In the genomic region with DNA sequence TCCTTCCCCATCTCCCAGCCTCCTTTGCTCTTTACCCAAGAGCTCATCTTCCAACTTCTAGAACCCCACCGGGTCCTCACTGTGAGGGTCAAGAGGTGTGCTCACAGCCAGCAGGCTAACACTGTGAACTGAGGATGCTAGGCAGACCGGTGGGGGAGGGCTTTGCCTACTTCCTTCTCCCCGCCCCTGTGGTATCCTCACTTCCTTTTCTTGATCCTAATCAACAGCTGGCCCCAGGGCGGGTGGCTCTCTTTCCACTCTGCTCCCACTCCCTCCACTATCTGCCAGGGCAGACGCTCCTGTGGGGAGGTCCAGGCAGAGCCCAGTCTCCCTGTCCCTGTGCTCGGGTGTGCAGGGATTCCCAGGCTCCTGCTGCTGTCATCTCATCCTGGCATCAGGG, we compare ENCODE assay signal across 8 mouse cellular contexts. TPM values are rescaled to one million over a fixed set of nuclear protein-coding genes. Genes with fewer than 3 reads are reported as not detected.
A peak's percentile ranks its signal among the peaks of the same experiment; 100 is the strongest.
DNase-seq lines count a peak whose midpoint lies in the region; ATAC-seq and TF ChIP-seq lines count a peak whose summit lies in the region.
"Had no signal": no experiment of that assay in that cellular context is flagged by ENCODE, and none has a peak within 500 bp of the region (broad histone marks: within the 10 kb centered on the region; RNA-seq: fewer than 3 reads in every experiment).

No protein-coding gene starts in this region.

- no peaks in the 10 kb centered on the region for H3K27me3 ChIP-seq in CH12.LX (replicated peaks)
- H3K27me3 ChIP-seq in intestine, embryonic 16.5 days (replicated peaks; ENCODE audit: control insufficient read depth, insufficient read depth, low read length) = peaks cover 5% of the 10 kb centered on the region; the same call in 1 of the 2 replicates

- peak; percentile 88 for TF ChIP-seq POLR2A in CH12.LX (IDR thresholded peaks at IDR 0.05; ENCODE audit: low read depth, low read length)

- DNase-seq in 416B (ENCODE audit: low read depth) = peak; percentile 94
- peak; percentile 77 for DNase-seq in CH12.LX (ENCODE audit: extremely low read depth)
- no peak for DNase-seq in layer of hippocampus, adult 11-12 months (ENCODE audit: low spot score)
- DNase-seq in embryo, embryonic 10.5 days (ENCODE audit: low spot score) = no peak
- no peak for DNase-seq in MN1 (ENCODE audit: low spot score)

- 25% methylated on average over 6 of the region's 6 CpGs for WGBS in intestine, embryonic 16.5 days

- ATAC-seq in intestine, embryonic 16.5 days = no peak
- ATAC-seq in megakaryocyte, adult 5-6 weeks (ENCODE audit: poor library complexity, severe bottlenecking) = peak; percentile 62

- no peak for TF ChIP-seq CTCF in CH12.LX (conservative IDR thresholded peaks at IDR 0.05 in 1 of 2, IDR thresholded peaks at IDR 0.05 in 1 of 2; ENCODE audit: low read depth in 2 of 2, low read length in 2 of 2)

- H3K4me1 ChIP-seq in CH12.LX (ENCODE audit: control insufficient read depth in 1 of 2, insufficient read depth in 2 of 2) = peaks cover 19 to 64% of the 10 kb centered on the region in 2 experiments
- H3K4me1 ChIP-seq in intestine, embryonic 16.5 days (ENCODE audit: control insufficient read depth, insufficient read depth, low read length) = 0 out of 2 replicates have a peak, but pooled peaks cover 7% of the 10 kb centered on the region

- peak overlapping the region; percentile 94 for H3K9ac ChIP-seq in CH12.LX (ENCODE audit: insufficient read depth, low read depth)
- 0 out of 2 replicates have a peak overlapping the region, but pooled peaks have one; percentile 10 for H3K9ac ChIP-seq in intestine, embryonic 16.5 days (ENCODE audit: low read depth, low read length)
- H3K9ac ChIP-seq: embryonic facial prominence, embryonic 13.5 days had no signal

- H3K9me3 ChIP-seq in CH12.LX (replicated peaks; ENCODE audit: low read length) = no peaks in the 10 kb centered on the region
- H3K9me3 ChIP-seq in intestine, embryonic 16.5 days (ENCODE audit: control insufficient read depth, low read length) = no peaks in the 10 kb centered on the region
- H3K9me3 ChIP-seq: embryonic facial prominence, embryonic 13.5 days had no signal

- dilution Hi-C loops in CH12.LX (cut with MboI; ENCODE audit: extremely low pct_ligation_motif_present, extremely low pct_unique_long_range_greater_than_20kb, low sequenced_read_pairs) = no loop called here

- in situ Hi-C loops in CH12.LX (cut with MboI; ENCODE audit: low pct_ligation_motif_present, low pct_unique_long_range_greater_than_20kb, low sequenced_read_pairs) = no loop called here

- H3K36me3 ChIP-seq in CH12.LX (replicated peaks in 1 of 2; ENCODE audit: control insufficient read depth in 1 of 2, insufficient read depth in 1 of 2, low read length in 1 of 2) = peaks cover 17 to 35% of the 10 kb centered on the region in 2 experiments
- no peaks in the 10 kb centered on the region for H3K36me3 ChIP-seq in intestine, embryonic 16.5 days (ENCODE audit: control insufficient read depth, insufficient read depth, low read length)
- H3K36me3 ChIP-seq: embryonic facial prominence, embryonic 13.5 days had no signal

- TF ChIP-seq EP300 in CH12.LX (IDR thresholded peaks at IDR 0.05; ENCODE audit: low read length) = peak; percentile 70; the same call in 1 of the 2 replicates

- H3K4me3 ChIP-seq in CH12.LX (replicated peaks in 1 of 3; ENCODE audit: low read depth in 2 of 3, low read length in 2 of 3, poor library complexity in 1 of 3) = peak overlapping the region; percentile 24 to 67 (median 65)
- no peak overlapping the region for H3K4me3 ChIP-seq in intestine, embryonic 16.5 days (ENCODE audit: low read length)
- H3K4me3 ChIP-seq: embryonic facial prominence, embryonic 13.5 days had no signal

- H3K79me2 ChIP-seq in CH12.LX (replicated peaks; ENCODE audit: control insufficient read depth, extremely low read depth, insufficient read depth, poor library complexity, severe bottlenecking) = peaks cover 15% of the 10 kb centered on the region

- peak overlapping the region; percentile 96 for H3K27ac ChIP-seq in CH12.LX (ENCODE audit: insufficient read depth, low read depth)
- H3K27ac ChIP-seq in intestine, embryonic 16.5 days (ENCODE audit: low read length) = no peak overlapping the region; the same call in 1 of the 2 replicates

- no peak for TF ChIP-seq RAD21 in CH12.LX (IDR thresholded peaks at IDR 0.05; ENCODE audit: low read depth, low read length)

- peak overlapping the region; percentile 88 for H3K4me2 ChIP-seq in CH12.LX (ENCODE audit: insufficient read depth, low read depth, poor library complexity, severe bottlenecking)
- no peak overlapping the region for H3K4me2 ChIP-seq in intestine, embryonic 16.5 days (ENCODE audit: low read depth, low read length)
- H3K4me2 ChIP-seq: embryonic facial prominence, embryonic 13.5 days had no signal

TF ChIP-seq in CH12.LX, 34 proteins besides CTCF, POLR2A, EP300 and RAD21:
- TF ChIP-seq MAZ (IDR thresholded peaks at IDR 0.05; ENCODE audit: low read depth, low read length) = peak; percentile 58; the same call in 1 of the 2 replicates
- TF ChIP-seq MEF2A (IDR thresholded peaks at IDR 0.05; ENCODE audit: borderline replicate concordance, low read depth, low read length) = 0 out of 2 replicates have a peak, but pooled peaks have one; percentile 29
- TF ChIP-seq MAFK (IDR thresholded peaks at IDR 0.05; ENCODE audit: insufficient replicate concordance, low read length) = no peak
- TF ChIP-seq ETS1 (conservative IDR thresholded peaks at IDR 0.05; ENCODE audit: low read depth, low read length) = peak; percentile 63
- peak; percentile 86; the same call in 1 of the 2 replicates for TF ChIP-seq POLR2AphosphoS2 (IDR thresholded peaks at IDR 0.05; ENCODE audit: low read depth, low read length)
- no peak for TF ChIP-seq JUN (IDR thresholded peaks at IDR 0.05; ENCODE audit: insufficient read depth, low read depth, low read length)
- 0 out of 2 replicates have a peak, but pooled peaks have one; percentile 23 for TF ChIP-seq MXI1 (IDR thresholded peaks at IDR 0.05; ENCODE audit: low read depth, low read length)
- peak; percentile 80 for TF ChIP-seq ELF1 (IDR thresholded peaks at IDR 0.05; ENCODE audit: low read depth, low read length)
- peak; percentile 46; the same call in 1 of the 2 replicates for TF ChIP-seq HCFC1 (IDR thresholded peaks at IDR 0.05; ENCODE audit: low read depth, low read length)
- no peak for TF ChIP-seq USF1 (IDR thresholded peaks at IDR 0.05; ENCODE audit: low read depth, low read length)
- peak; percentile 86 for TF ChIP-seq NELFE (IDR thresholded peaks at IDR 0.05; ENCODE audit: low read depth, low read length)
- peak; percentile 84 for TF ChIP-seq TBP (conservative IDR thresholded peaks at IDR 0.05; ENCODE audit: low read depth, low read length)
- peak; percentile 70; the same call in 1 of the 2 replicates for TF ChIP-seq ZMIZ1 (IDR thresholded peaks at IDR 0.05; ENCODE audit: low read depth, low read length)
- TF ChIP-seq MYC (IDR thresholded peaks at IDR 0.05; ENCODE audit: low read depth, low read length) = 0 out of 2 replicates have a peak, but pooled peaks have one; percentile 19
- TF ChIP-seq USF2 (conservative IDR thresholded peaks at IDR 0.05; ENCODE audit: low read depth, low read length) = no peak
- no peak for TF ChIP-seq ZNF384 (IDR thresholded peaks at IDR 0.05; ENCODE audit: low read depth, low read length)
- TF ChIP-seq IRF4 (IDR thresholded peaks at IDR 0.05; ENCODE audit: low read depth, low read length) = peak; percentile 84; the same call in 1 of the 2 replicates
- TF ChIP-seq TCF12 (IDR thresholded peaks at IDR 0.05; ENCODE audit: low read depth, low read length) = peak; percentile 89
- TF ChIP-seq SIN3A (IDR thresholded peaks at IDR 0.05; ENCODE audit: low read length) = peak; percentile 83
- TF ChIP-seq UBTF (IDR thresholded peaks at IDR 0.05; ENCODE audit: low read depth, low read length) = no peak
- TF ChIP-seq CHD2 (IDR thresholded peaks at IDR 0.05; ENCODE audit: low read length) = peak; percentile 76; the same call in 1 of the 2 replicates

RNA-seq across cellular contexts. Expression of a gene that starts 1.5 kb away (rescaled TPM):
- total RNA-seq in CH12.LX (2012; rRNA removed) = 61.4 and 69.7 TPM in 2 replicates
- 77.5 and 81.9 TPM in 2 replicates for total RNA-seq in CH12.LX (2014; rRNA removed)
- polyA plus RNA-seq in CH12.LX (2012; ENCODE audit: insufficient read length, low read depth) = 78.7 and 81.9 TPM in 2 replicates
- 2.2 and 2.9 TPM in 2 replicates for polyA plus RNA-seq in intestine, embryonic 16.5 days (2015; fragmentation: Nextera tagmentation; extraction: Ambion mirVana)
- 25.5 and 29.5 TPM in 2 replicates for total RNA-seq in megakaryocyte, adult 5-6 weeks (2015)
- total RNA-seq in megakaryocyte, adult 5-6 weeks (2017) = 49.7 and 54.2 TPM in 2 replicates

RNA-seq across cellular contexts. Expression of a gene that starts 15.6 kb away (rescaled TPM):
- 8.5 and 10.9 TPM in 2 replicates for total RNA-seq in CH12.LX (2012; rRNA removed)
- 4.2 and 4.7 TPM in 2 replicates for total RNA-seq in CH12.LX (2014; rRNA removed)
- polyA plus RNA-seq in CH12.LX (2012; ENCODE audit: insufficient read length, low read depth) = 42.1 and 52.7 TPM in 2 replicates
- polyA plus RNA-seq in intestine, embryonic 16.5 days (2015; fragmentation: Nextera tagmentation; extraction: Ambion mirVana) = 21.4 and 56.5 TPM in 2 replicates
- 83.3 and 93.2 TPM in 2 replicates for total RNA-seq in megakaryocyte, adult 5-6 weeks (2015)
- total RNA-seq in megakaryocyte, adult 5-6 weeks (2017) = 37.1 and 49.1 TPM in 2 replicates

RNA-seq across cellular contexts. Expression of a gene that starts 26.0 kb away (rescaled TPM):
- total RNA-seq in CH12.LX (2012; rRNA removed) (0.17 and 0.38 TPM in 2 replicates), CH12.LX (2014; rRNA removed) (0.07 TPM in 1 of 2 replicates, not detected in the other)
- polyA plus RNA-seq in CH12.LX (2012; ENCODE audit: insufficient read length, low read depth) = 0.16 TPM in 2 replicates
- polyA plus RNA-seq in intestine, embryonic 16.5 days (2015; fragmentation: Nextera tagmentation; extraction: Ambion mirVana) = 0.43 and 0.44 TPM in 2 replicates
- not detected in 2 replicates for total RNA-seq in megakaryocyte, adult 5-6 weeks (2015)
- total RNA-seq in megakaryocyte, adult 5-6 weeks (2017) = not detected in 2 replicates

RNA-seq across cellular contexts. Expression of a gene that starts 36.4 kb away (rescaled TPM):
- total RNA-seq in CH12.LX (2012; rRNA removed) = not detected in 2 replicates
- total RNA-seq in CH12.LX (2014; rRNA removed) = not detected in 2 replicates
- polyA plus RNA-seq in CH12.LX (2012; ENCODE audit: insufficient read length, low read depth) = not detected in 2 replicates
- polyA plus RNA-seq in intestine, embryonic 16.5 days (2015; fragmentation: Nextera tagmentation; extraction: Ambion mirVana) = 0.71 and 0.77 TPM in 2 replicates
- total RNA-seq in megakaryocyte, adult 5-6 weeks (2015) = not detected in 2 replicates
- total RNA-seq in megakaryocyte, adult 5-6 weeks (2017) = not detected in 2 replicates
- polyA plus RNA-seq: embryonic facial prominence, embryonic 13.5 days had no signal

Comparison
In these comparisons a context has a peak if more than half of its experiments do, and no peak if none do; other contexts are left out.
1. DNase-seq: peak in 416B (single experiment) and CH12.LX (single experiment); none in layer of hippocampus, adult 11-12 months (single experiment), embryo, embryonic 10.5 days (single experiment) and MN1 (single experiment).